Mouse (Mus musculus): ENCODE results near the gene Vmn1r70.

The Vmn1r70 gene

GRCm38 (mm10) chr7:10631232-10631631 is at the start of gene Vmn1r70:
Vmn1r70 (plus strand) TSS chr7:10631532.
- no peak for DNase-seq (ENCODE audit: low spot score)

- no peak for DNase-seq (ENCODE audit: low spot score)
Measured at GRCm38 (mm10) chr7:10613559-10613958, 17.8 kb upstream of the Vmn1r70 start, which contains the start of gene Vmn1r69. Vmn1r69 (minus strand) TSS chr7:10613659.
